Mouse (Mus musculus) stomach, embryonic 14.5 days (tissue): ENCODE measurements around the gene Pik3r2. TPM values are rescaled to one million over a fixed set of nuclear protein-coding genes. Genes with fewer than 3 reads are reported as not detected.

Experiments
- ATAC-seq: fragments of 200-750 bp; cut with Nextera tagmentation; 2 replicates; pipeline ENCODE4 v1.8.0; 2017; ENCODE audit warnings: low read depth, moderate TSS enrichment; ENCODE audit not compliant: insufficient number of reproducible peaks, insufficient read depth, low FRiP score
- H3K27ac ChIP-seq: fragments of 300-500 bp; sonication (generic); 2 replicates; pipeline ENCODE4 v1.5.1; 2014; ENCODE audit warnings: mild to moderate bottlenecking, low read length, moderate library complexity, mixed read lengths
- H3K27me3 ChIP-seq: fragments of 300-500 bp; sonication (generic); 2 replicates; pipeline ENCODE4 v1.6.1; 2014; ENCODE audit warnings: low read length, control low read depth, mixed read lengths; ENCODE audit not compliant: control insufficient read depth, insufficient read depth
- H3K36me3 ChIP-seq: fragments of 300-500 bp; sonication (generic); 2 replicates; pipeline ENCODE4 v1.6.1; 2014; ENCODE audit warnings: mild to moderate bottlenecking, control low read depth, low read length, moderate library complexity, mixed read lengths; ENCODE audit not compliant: control insufficient read depth, insufficient read depth
- H3K4me1 ChIP-seq: fragments of 300-500 bp; sonication (generic); 2 replicates; pipeline ENCODE4 v1.6.1; 2014; ENCODE audit warnings: low read length, control low read depth, mixed read lengths; ENCODE audit not compliant: control insufficient read depth, insufficient read depth
- H3K4me2 ChIP-seq: fragments of 300-500 bp; sonication (generic); replicated peaks from 2 replicates; pipeline ENCODE4 v1.6.1; 2014; ENCODE audit warnings: low read depth, low read length, control low read depth
- H3K4me3 ChIP-seq: fragments of 300-500 bp; sonication (generic); 2 replicates; pipeline ENCODE4 v1.5.1; 2014; ENCODE audit warnings: low read depth, low read length, control low read depth
- H3K9ac ChIP-seq: fragments of 300-500 bp; sonication (generic); replicated peaks from 2 replicates; pipeline ENCODE4 v1.6.1; 2014; ENCODE audit warnings: low read depth, mild to moderate bottlenecking, control low read depth, low read length, moderate library complexity, mixed read lengths
- H3K9me3 ChIP-seq: fragments of 300-500 bp; sonication (generic); 2 replicates; pipeline ENCODE4 v1.6.1; 2016; ENCODE audit warnings: low read depth, low read length, control low read depth; ENCODE audit not compliant: control insufficient read depth
- WGBS: fragments of 180-500 bp; shearing (Covaris S2); extraction: QIAGEN DNeasy Blood & Tissue Kit; methylation state at CpG from one replicate; pipeline ENCODE4 v1.1.7; 2014; 5-methylcytosine and 5-hydroxymethylcytosine counted together
- polyA plus RNA-seq: library from polyadenylated mRNA; unstranded; fragments of >200 nt; fragmentation: Nextera tagmentation; extraction: Ambion mirVana; gene quantifications from 2 replicates; pipeline ENCODE4 v1.2.1, GENCODE M21; 2014

Pik3r2 gene
- polyA plus RNA-seq, 1 experiment from 2014 or later, result 44.5 TPM

- H3K9me3 ChIP-seq, result no peaks in the 10 kb centered on the region
- ATAC-seq, result no peak
- WGBS, result 78% methylated on average over 19 of the region's 19 CpGs
- no peak overlapping the region for H3K27ac ChIP-seq
- no peak overlapping the region for H3K4me3 ChIP-seq
- H3K4me1 ChIP-seq, result peaks cover 9% of the 10 kb centered on the region
- H3K27me3 ChIP-seq, result peaks cover 8% of the 10 kb centered on the region; the same call in 1 of the 2 replicates
- no peaks in the 10 kb centered on the region for H3K36me3 ChIP-seq
- H3K4me2 ChIP-seq, result no peak overlapping the region
- no peak overlapping the region for H3K9ac ChIP-seq
Measured at GRCm38 (mm10) chr8:70749097-70749674, 27.3 kb downstream of the Pik3r2 start.

GRCm38 (mm10) chr8:70748246-70749096, 28.0 kb downstream of the Pik3r2 start:
- no peak overlapping the region for H3K9ac ChIP-seq
- no peaks in the 10 kb centered on the region for H3K9me3 ChIP-seq
- no peak overlapping the region for H3K4me3 ChIP-seq
- H3K27ac ChIP-seq, result no peak overlapping the region
- no peak for ATAC-seq
- no peaks in the 10 kb centered on the region for H3K36me3 ChIP-seq
- H3K4me1 ChIP-seq, result peaks cover 15% of the 10 kb centered on the region
- peaks cover 15% of the 10 kb centered on the region for H3K27me3 ChIP-seq
- 83% methylated on average over 23 of the region's 23 CpGs for WGBS
- H3K4me2 ChIP-seq, result no peak overlapping the region

- ATAC-seq, result no peak
- no peak overlapping the region for H3K27ac ChIP-seq
- WGBS, result 84% methylated on average over 18 of the region's 18 CpGs
- no peaks in the 10 kb centered on the region for H3K9me3 ChIP-seq
- H3K4me3 ChIP-seq, result no peak overlapping the region
- H3K36me3 ChIP-seq, result no peaks in the 10 kb centered on the region
- H3K4me1 ChIP-seq, result peaks cover 13% of the 10 kb centered on the region
- H3K4me2 ChIP-seq, result no peak overlapping the region
- H3K9ac ChIP-seq, result no peak overlapping the region
- H3K27me3 ChIP-seq, result peaks cover 27% of the 10 kb centered on the region
Measured at GRCm38 (mm10) chr8:70747211-70747890, 29.2 kb downstream of the Pik3r2 start.

- no peak overlapping the region for H3K4me2 ChIP-seq
- no peak overlapping the region for H3K27ac ChIP-seq
- H3K4me3 ChIP-seq, result no peak overlapping the region
- H3K27me3 ChIP-seq, result peaks cover 32% of the 10 kb centered on the region
- H3K9ac ChIP-seq, result no peak overlapping the region
- 56% methylated on average over 9 of the region's 9 CpGs for WGBS
- no peaks in the 10 kb centered on the region for H3K9me3 ChIP-seq
- no peak for ATAC-seq
- no peaks in the 10 kb centered on the region for H3K36me3 ChIP-seq
- H3K4me1 ChIP-seq, result peaks cover 13% of the 10 kb centered on the region
Measured at GRCm38 (mm10) chr8:70746676-70747075, 29.8 kb downstream of the Pik3r2 start.

GRCm38 (mm10) chr8:70745691-70746220, 30.8 kb downstream of the Pik3r2 start:
- no peak for ATAC-seq
- Histone ChIP-seq H3K4me3 (no peak overlapping the region), H3K36me3 (no peaks in the 10 kb centered on the region), H3K4me1 (peaks cover 13% of the 10 kb centered on the region), H3K27ac (no peak overlapping the region), H3K27me3 (peaks cover 32% of the 10 kb centered on the region), H3K9ac (no peak overlapping the region), H3K4me2 (no peak overlapping the region), H3K9me3 (no peaks in the 10 kb centered on the region)
- WGBS, result 53% methylated on average over 19 of the region's 19 CpGs

- peaks cover 13% of the 10 kb centered on the region for H3K4me1 ChIP-seq
- no peak for ATAC-seq
- no peak overlapping the region for H3K9ac ChIP-seq
- H3K27ac ChIP-seq, result no peak overlapping the region
- no peak overlapping the region for H3K4me3 ChIP-seq
- H3K36me3 ChIP-seq, result no peaks in the 10 kb centered on the region
- 55% methylated on average over 11 of the region's 11 CpGs for WGBS
- H3K27me3 ChIP-seq, result peaks cover 32% of the 10 kb centered on the region
- H3K4me2 ChIP-seq, result peak overlapping the region; percentile 46; the same call in 1 of the 2 replicates
- no peaks in the 10 kb centered on the region for H3K9me3 ChIP-seq
Measured at GRCm38 (mm10) chr8:70744806-70745205, 31.7 kb downstream of the Pik3r2 start.

GRCm38 (mm10) chr8:70743656-70744590, 32.6 kb downstream of the Pik3r2 start:
- no peak for ATAC-seq
- peak overlapping the region; percentile 46 for H3K4me2 ChIP-seq
- peak overlapping the region; percentile 23 for H3K4me3 ChIP-seq
- peaks cover 32% of the 10 kb centered on the region for H3K27me3 ChIP-seq
- WGBS, result 6% methylated on average over 48 of the region's 48 CpGs
- H3K27ac ChIP-seq, result no peak overlapping the region
- no peaks in the 10 kb centered on the region for H3K36me3 ChIP-seq
- H3K4me1 ChIP-seq, result peaks cover 13% of the 10 kb centered on the region
- no peaks in the 10 kb centered on the region for H3K9me3 ChIP-seq
- no peak overlapping the region; the same call in 1 of the 2 replicates for H3K9ac ChIP-seq
